Mouse (Mus musculus) gastrocnemius, postnatal 10 days (tissue): ENCODE data around the gene Pole4. TPM values are rescaled to one million over a fixed set of nuclear protein-coding genes. Genes with fewer than 3 reads are reported as not detected.
"Not testable (repeated sequence)": the region's sequence is repeated elsewhere in the genome, so short reads cannot be mapped to it uniquely, and the experiment has no call there.

Experiments
- DNase-seq: peaks from one replicate; pipeline ENCODE4 v3.0.0; 2021; ENCODE audit warnings: mixed read lengths
- total RNA-seq, 2 experiments: library from RNA; stranded (reverse); gene quantifications; 2 replicates each; pipeline ENCODE4 v1.2.3; 2021

Pole4 gene
- total RNA-seq, 2 experiments from 2014 or later = 26.1 to 28.9 TPM

DNA sequence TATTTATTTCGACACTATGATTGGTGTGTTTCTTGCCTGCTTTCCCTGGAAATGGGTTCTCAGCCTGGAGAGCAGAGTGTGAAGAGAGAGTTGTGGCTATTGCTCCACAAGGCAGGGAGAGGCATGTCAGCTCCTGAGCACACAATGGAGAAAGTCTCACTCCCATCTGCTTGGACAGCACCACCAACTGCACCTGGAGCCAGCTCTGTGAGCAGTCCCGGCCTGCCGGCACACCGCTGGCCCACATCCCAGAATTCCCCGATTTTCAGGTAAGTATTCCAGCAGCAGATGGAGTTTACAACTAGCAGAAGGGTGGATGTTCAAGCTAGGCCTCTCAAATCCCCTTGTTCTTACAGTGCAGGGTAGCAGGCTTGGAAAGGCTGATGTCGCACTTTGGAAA is 10.1 kb upstream of the Pole4 start:
- DNase-seq = no peak

DNA sequence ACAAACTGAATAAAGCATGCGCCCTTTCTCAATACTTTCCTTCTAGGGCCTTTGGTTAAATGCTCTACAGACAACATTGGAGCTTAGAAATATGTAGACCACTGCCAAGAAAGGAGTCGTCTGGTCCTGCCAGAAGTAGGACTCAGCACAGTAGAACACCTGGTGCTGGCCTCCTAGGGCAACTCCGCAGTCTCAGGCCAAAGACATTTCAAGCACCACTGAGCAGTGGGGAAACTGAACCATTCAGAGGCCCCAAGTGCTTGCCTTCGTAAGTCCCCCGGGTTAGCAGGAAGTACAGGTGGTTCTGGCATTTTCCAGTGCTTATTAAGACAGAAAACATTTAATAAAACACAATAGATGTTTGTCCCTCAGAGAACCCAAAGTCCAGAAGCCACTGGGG is 9.7 kb upstream of the Pole4 start:
- DNase-seq = no peak

DNA sequence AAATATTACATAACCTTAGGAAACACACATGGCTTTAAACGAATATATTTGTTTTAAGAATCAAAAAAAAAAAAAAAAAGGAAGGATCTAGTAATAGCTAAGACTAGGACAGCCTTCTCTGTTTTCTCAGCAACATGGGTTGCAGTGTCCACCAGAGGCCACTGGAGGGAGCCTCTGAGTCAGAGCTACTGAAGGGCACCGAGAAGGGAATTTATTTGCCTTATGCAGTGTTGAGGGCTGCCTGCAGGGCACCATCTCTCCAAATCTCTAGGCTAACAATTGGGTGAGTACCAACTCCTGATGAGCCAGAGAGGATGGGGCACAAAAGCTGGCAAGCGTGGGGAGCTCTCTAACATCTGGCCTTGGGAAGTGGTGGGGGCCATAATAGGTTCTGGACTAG is 9.1 kb upstream of the Pole4 start:
- DNase-seq = peak; percentile 74

DNA sequence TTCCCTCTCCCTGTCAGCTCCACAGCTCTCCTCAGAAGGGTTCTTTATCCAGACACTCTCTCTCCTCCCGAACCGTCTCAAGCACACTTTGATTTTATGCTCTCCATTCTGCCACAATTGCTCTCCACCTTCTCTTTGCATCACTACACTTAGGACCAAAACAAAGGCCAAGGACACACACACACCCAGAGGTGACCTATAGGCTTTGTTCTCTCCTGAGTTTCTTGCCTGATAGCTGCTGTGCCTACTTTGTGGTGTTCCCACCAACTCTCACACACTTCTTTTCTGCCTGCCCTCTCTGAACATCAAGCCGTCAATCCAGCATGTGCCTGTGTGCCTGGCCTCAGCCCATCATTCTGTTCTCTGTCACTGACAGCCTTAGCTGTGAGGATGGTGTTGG is 2.6 kb upstream of the Pole4 start:
- DNase-seq = no peak

DNA sequence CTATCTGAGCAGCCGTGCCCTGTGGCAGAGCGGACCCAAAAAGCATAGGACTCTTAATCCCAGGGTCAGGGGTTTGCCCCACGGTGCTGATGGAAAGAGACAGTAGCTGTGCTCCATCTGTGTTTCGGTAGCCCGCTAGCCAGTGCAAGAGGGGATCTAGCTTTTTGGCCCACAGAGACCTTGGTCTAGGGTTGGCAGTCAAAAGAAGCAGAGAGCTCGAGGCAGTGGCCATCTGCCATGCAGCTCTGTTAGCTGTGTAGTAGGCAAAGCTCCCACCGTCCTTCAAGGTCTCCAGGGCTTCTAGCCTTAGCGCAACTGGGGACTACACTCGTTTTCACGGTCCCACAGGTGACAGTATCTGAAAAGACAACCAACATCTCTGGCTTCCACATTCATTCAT is 2.1 kb upstream of the Pole4 start:
- no peak for DNase-seq

DNA sequence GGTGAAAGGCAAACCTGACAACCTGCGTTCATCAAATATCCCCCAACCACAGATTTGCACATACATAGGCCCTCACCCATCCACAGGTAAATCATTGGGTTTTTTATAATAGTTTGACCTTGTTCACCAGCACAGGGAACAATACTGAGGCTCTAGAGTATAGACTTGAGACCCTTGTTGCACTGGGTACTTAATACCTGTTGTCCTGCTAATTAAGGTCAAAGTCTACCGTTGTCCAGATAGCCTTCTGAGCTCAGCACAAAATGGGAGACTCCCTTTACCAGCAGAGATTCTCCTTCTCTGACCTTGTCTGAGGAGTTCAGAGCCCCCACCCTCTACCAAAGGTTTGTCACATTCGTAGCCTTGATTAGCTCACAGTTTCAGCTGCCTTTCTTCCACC is 1.5 kb downstream of the Pole4 start:
- no peak for DNase-seq

DNA sequence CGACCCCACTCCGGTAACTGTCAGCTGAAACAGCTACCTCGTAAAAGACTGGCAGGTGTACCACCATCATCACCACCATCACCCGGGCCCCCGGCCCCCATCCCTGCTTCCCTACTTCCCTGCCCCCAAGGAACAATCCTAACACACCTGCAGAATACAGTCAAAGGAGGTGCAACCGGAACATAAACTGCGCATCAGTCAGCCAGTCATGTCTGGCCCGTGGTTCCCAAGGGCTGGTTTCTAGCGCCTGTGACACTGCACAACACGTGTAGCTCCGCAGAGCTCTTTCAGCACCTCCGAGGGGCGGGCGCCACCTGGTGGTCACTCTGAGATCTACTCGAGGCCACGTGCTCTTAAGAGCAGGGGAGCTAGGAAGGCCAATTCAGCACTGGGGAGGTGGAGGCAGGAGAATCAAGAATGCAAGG is 2.6 kb downstream of the Pole4 start:
- peak; percentile 96 for DNase-seq

DNA sequence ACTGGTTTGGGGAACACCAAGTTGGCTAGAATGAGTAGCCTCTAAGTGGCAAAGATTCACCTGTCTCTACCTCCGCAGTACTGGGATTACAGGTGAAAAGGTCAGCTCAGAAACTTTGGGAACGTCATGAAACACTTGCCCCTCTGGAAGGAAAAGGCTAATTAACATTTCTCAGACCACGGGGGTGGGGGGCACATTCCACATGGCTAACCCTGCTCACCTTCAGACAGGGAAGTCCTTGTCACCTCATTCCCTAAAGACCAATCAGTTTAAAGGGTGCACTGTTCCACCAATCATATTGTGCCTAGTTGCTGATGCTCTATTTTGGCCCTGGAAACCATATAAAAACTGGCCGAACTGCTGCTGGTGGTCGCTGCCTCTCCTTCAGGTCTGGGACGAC is 3.9 kb downstream of the Pole4 start:
- no peak for DNase-seq

DNA sequence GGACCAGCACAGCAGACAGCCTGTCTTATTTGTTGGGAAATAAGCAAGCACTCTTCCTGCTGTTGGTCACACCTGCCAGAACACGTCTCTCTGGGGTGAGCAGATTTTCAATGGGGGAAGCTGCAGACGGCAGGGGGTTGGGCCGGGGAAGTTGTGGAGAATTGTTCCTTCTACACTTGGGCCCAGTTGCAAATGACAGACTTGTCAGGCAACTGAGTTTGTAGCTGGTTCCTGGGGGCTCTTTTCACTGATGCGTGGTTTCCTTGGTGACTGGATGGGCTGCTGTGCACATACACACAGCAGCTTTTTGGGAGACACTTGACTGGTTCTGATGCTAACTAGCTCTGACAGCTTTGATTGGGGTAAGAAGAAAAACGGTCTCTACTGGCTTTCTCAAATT is 5.3 kb downstream of the Pole4 start:
- DNase-seq = no peak

DNA sequence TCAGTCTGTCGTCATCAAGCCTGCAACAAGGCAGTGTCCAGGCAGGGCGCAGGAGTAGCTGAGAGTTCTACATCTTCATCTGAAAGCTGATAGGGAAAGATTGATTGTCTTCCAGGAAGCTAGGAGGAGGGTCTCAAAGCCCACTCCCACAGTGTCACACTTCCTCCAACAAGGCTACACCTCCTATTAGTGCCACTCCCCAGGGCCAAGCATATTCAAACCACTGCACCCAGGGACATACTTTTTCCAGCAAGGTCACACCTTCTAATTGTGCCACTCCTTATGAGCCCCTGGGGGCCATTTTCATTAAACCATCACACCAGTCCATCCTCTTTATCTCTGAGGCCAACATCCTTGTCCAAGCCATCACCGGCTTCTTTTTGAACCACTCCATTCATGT is 8.4 kb downstream of the Pole4 start:
- no peak for DNase-seq

DNA sequence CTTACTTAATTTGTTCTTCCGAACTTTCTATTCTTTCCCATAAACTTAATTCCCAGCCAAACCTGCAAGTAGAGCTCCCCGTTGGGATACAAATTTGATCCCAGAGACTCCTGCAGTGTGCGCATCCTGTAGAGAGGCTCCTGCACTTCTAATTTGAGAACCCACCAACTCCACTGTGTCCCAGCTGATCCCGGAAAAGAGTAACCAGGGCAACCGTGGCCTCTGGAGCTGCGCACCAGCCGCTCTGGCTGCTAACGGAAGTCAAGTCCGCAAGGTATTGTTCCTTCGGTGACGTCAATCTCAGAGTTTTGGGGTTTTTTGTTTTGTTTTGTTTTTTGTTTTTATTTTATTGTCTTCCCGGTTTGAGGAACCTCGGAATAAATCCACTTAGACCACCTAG is 10.5 kb downstream of the Pole4 start:
- DNase-seq = no peak

DNA sequence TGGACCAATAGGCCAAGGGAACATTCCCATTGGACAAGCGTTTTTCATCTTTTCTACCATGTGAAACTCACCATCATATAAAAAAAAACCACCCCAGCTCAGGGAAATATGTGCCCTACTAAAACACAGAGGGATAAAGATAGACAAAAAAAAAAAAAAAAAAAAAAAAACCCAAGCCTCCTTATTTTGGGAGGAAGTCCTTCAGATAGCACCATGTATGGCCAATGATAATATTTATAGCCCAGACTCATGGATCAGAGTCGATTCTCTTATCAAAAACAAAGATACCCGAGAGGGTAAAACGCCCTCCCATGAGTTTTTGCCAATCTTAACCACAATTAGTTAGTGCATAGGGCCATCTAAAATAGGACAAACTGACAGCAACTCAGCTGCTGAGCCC is 15.7 kb downstream of the Pole4 start:
- no peak for DNase-seq

DNA sequence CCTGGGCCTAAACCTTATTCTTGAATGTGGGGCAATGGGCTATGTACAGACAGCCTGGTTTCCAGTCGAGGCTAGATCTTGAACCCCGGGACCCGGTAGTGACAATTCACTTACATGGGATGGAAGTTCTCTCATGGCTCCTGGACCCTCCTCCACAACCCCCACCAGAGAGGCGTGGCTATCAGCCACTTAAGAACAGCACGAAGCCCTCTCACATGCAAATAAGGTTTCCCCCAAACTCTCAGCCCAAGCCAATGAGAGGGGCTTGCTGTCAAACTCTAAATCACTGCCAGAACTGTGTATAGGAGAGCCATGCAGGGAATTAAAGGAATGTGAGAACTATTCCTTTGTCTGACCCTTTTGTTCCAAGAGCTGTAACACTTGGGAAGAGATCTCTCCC is 16.6 kb downstream of the Pole4 start:
- not testable (repeated sequence) for DNase-seq

DNA sequence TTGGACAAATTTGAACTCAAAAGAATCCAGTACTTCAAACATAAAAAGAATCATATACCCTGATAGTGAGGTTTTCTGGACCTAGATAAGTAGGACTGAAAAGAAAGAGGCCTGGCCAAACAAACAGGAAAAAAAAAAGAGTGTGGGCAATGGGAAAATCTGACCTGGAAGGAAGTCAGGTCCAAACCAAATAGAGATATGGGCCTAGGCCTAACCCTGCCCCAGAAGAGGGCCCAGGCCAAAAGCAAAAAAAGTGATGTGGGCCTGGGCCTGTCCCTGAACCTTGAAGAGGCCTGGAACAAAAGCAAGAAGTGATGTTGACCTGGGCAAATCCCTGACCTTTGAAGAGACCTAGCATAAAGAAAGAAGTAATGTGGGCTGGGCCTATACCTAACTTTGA is 21.0 kb downstream of the Pole4 start:
- DNase-seq = no peak

DNA sequence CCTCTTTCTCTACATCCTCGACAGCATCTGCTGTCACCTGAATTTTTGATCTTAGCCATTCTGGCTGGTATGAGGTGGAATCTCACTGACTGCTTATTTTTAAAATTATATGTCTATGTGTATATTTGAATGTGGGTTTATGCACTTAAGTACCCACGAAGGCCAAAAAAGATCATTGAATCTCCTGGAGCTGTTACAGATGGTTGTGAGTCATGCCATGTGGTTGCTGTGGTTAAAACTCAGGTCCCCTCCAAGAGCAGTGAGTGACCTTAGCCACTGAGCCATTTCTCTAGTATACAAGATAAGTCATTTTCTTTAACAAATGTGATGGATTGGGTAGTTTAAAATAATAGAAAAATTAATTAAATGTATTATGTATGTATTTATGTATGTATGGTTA is 25.9 kb downstream of the Pole4 start:
- DNase-seq = not testable (repeated sequence)

DNA sequence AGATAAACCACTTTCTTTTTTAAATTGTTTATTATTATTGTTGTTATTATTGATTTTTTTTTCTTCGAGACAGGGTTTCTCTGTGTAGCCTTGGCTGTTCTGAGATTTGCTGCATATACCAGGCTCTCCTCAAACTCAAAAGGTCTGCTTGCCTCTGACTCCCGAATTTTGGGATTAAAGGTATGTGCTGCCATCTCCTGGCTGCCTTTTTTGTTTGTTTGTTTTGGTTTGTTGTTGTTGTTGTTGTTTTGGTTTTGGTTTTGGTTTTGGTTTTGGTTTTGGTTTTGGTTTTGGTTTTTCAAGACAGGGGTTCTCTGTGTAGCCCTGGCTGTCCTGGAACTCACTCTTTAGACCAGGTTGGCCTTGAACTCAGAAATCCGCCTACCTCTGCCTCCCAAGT is 27.5 kb downstream of the Pole4 start:
- DNase-seq = not testable (repeated sequence)

DNA sequence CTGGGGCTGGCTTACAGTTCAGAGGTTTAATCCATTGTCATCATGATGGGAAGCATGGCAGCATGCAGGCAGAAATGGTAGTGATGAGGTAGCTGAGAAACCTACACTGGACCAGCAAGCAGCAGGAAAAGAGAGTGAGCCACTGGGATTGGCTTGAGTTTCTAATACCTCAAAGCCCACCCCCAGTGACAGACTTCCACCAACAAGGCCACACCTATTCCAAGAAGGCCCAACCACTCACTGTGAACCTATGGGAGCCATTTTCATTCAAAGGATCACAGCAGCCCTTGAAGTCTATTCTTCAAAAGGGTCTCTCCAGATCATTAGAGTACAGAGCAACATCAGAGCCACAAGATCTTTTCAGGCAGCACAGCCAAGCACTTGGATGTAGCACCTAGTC is 38.7 kb downstream of the Pole4 start:
- DNase-seq = no peak

DNA sequence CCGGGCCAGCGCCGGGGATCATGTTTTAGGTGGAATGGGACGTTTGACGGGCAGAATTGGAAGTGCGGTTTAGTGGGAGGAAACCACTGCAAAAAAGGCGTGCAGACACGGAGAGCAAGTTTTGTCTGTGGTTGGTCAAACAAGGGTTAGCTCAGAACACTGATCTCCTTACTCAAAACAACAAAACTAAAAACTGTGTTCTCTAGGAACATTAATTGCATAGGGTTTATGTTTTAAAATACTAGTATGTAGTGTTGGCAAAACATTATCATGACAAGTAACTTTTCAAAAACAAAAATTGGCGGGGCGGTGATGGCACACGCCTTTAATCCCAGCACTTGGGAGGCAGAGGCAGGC is 52.0 kb downstream of the Pole4 start:
- no peak for DNase-seq

DNA sequence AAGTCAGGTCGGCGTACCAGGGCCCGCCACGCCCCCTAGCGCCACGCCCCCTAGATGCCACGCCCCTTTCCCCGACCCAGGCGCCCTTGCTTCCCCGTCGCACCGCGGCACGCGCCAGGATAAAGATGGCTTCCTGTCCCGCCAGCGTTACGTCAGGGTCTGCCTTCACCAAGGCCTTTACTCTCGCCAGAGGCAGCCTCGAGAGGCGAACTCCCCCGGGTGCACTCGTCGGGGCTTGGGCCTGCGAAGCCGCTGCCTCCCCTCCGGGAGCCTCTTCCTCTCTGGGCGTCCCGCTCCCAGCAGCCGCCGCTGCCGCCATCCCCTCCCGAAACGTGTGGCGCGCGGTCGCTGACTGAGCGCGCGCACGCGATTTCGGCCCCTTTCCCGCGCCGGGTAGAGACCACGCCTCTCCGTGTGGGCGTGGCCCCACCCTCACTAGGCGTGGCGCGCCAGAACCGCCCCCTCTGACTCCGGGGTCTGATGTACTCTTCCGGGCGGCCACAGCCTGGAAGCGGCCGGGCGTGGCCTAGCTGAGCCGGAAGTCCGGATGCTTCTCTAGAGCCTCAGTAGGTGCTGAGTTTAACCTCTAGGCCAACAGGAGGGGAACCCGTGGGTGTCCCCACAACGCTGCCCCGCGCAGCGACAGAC is 52.5 kb downstream of the Pole4 start:
- DNase-seq = peak; percentile 99

DNA sequence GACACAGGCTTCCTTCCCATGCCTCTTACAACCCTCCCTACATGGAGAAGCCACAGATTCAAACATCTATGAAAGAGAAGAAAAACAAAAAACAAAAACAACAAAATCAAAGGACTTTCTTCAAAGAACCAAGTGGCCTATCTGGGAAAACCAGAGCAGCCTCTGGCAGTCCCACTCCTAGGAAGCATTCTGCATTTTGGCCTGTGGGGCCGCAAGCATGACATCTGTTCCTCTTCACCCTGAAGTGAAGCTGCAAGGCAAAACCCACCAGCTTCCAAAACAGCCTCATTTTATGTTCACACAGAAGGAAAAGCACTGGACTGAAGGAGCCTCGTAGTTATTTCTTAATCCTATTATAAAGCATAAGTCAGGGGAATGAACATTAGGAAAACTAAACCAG is 56.1 kb downstream of the Pole4 start:
- no peak for DNase-seq

DNA sequence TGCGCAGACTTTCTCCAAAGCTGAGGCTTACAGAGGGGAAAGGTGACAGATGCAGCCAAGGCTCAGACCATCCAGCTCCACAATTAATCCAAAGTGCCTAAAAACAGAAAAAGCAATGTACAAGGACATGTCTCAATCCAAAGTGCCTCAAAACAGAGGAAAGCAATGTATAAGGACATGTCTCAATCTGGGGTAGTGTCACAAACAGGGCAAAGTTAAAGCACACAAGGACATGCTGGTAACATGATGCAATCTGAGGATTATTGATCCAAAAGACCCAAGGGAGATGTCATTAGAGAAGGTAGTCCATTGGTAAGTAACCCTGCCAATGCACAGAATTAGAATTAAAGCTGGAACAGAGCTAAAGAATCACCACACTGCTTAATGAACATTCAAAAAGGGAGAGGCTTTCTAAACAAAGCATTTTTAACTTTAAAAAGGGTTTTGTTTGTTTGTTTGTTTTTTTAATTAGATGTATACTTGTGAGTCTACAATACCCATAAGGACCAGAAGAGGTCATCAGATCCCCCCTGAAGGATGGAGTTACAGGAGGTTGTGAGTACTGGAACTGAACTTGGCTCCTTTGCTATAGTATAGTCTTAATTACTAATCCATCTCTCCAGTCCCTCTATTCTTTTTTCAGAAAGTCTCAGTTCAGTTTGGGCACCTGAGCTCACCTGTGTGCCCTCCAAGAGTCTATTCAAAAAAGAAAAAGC is 57.1 kb downstream of the Pole4 start:
- no peak for DNase-seq

DNA sequence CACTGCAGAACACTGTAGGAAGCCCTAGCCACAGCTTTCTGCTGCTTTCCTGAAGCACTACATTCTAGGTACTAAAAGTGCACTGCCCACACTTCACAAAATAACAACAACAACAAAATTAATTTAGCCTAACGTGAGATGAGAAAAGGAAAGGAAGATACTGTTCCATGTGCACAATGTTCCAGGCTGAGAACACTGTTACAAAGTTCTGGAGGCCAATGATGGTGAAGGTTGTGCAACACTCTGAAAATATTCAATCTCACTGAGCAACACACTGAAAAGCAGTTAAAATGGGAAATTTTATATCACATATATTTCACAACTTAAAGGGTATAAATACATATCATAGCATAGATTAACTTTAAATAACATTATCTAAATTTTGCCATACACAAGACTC is 58.2 kb downstream of the Pole4 start:
- DNase-seq = no peak

DNA sequence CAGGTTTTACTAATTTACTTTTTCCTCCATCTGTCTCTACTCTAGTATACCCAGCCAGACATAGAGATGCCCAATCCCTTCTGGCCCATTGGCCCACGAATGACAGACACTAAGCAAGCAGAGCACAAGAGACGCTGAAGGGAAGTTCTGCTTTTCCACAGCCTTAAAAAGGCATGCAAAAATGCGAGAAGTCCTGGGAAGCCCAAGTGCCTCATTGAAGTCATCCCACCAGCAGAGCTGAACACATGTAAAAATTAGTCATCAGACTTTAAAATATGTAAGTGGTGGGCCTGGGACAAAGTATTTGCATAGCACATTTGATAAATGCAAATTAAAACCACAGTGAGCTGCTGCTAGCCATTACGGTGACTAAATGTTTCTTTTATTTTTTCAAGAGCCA is 65.1 kb downstream of the Pole4 start:
- no peak for DNase-seq

DNA sequence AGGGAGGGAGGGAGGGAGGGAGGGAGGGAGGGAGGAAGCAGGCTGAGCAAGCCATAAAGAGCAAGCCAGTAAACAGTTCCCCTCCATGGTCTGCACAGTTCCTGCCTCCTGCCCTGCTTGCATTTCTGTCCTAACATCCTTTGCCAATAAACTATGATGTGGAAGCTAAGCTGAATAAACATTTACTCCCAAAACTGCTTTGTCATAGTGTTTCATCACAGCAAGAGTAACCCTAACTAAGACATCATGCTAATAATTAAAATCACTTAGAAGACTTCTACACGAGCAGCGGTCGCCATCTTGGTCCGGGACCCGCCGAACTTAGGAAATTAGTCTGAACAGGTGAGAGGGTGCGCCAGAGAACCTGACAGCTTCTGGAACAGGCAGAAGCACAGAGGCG is 79.8 kb downstream of the Pole4 start:
- DNase-seq = not testable (repeated sequence)

DNA sequence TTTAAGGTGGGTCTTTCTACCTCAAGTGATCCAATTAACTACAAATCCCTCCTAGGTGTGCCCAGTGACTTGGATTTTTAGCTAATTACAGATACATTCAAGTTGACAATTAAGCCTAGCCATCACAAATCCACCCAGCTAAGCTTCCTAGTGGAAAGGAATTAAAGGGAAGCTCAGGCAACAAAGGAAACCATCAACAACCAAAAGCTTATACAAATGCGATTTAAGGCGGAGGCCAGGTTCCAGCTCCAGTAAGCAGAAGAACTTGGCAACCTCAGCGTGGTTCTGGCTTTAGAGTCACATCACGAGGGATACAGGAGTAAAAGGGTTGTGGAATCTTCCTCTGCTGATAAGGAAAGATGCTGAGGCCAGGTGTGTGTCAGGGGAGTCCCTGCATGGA is 92.0 kb downstream of the Pole4 start:
- no peak for DNase-seq
